Mouse (Mus musculus): Measurements from ENCODE around the gene Gm49318.

Gm49318 gene

DNA sequence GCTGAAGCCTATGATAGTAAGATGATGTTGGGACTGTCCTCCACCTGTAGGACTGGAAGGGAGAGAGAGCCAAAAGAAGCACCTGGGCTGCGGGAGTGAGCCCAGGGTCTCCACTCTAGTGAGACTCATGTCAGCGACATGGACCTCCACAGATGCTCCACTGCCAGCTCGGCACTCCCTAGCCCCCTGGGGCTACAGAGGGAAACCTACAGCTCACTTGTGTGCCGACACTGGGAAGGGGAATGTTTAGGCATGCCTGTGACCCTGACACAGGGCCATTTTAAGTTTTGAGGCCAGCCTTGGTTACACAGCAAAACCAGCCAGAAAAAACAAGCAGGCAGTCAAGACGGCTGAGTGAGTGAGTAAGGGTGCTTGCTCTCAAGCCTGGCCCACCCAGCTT is 3.9 kb downstream of the Gm49318 start:
- no peak for DNase-seq

DNA sequence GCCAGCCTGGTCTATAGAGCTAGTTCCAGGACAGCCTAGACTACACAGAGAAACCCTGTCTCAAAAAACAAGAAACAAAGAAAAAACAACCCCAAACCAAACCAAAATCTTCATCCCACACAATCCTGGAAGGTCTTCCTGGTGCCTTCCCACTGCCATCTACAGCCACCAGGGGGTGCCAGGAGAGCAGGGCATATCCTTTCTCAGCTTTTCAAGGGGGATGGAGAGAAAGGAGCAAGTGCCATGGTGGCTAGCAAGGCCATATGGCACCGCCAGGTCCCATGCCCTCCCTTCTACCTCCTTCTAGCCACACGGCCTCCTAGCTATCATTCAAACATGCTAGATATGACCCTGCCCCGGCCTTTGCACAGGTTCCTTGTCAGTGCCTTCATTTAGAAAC is 4.6 kb downstream of the Gm49318 start:
- peak; percentile 76 for DNase-seq

DNA sequence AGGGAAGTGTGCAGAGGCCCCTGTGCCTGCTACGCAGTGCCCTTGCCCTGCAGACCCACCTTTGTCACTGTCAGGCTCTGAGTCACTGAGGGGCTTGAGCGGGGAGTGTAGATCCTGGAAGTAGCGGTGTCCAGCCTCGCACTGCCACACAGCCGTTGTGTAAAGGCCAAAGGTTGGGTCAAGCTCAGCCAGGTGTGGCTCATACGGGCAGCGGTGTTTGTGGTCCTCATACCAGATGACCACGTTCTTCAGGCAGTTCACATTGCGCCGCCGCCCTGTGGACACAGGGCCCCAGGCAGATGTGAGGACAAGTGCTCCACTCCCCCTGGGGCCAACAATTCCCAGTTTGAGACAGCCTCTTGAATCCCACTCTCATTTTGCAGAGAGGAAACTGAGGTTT is 5.4 kb downstream of the Gm49318 start:
- DNase-seq = no peak

DNA sequence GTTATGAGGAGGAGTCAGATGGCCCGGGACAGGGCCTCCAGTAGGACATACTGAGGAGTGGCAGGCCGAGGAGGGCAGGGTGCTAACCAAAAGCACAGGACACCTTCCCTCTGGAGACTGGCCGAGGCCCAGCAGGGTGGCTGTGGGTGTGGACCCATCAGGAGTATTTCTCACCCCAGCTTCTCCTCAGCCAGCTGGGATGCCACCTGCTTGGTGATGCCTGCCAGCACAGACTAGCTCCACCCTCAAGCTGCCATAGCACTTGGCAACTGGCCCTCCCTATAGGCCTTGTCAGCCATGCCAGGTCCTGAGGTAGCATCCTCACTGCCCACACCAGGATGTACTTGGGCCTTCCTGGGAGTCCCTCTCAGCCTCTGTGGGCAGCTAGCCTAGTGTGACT is 6.7 kb downstream of the Gm49318 start:
- no peak for DNase-seq

DNA sequence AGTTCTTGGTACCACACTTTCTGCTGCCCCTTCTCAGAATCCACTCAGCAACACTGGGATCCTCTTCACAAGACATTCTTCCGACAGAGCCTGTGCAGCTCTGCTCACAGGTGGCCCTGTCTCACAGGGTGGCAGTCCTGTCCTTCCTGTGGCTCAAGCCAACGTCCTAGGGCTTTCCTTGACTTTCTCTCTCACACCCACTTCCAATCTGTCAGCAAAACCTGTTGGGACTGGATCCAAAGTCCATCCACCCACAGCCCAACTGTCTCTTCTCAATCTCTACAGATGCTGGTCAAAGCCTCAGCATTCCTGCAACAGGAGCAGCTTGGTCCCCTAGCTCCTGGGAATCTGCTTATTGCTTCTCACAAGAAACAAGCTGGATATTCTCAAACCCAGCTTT is 9.7 kb downstream of the Gm49318 start:
- no peak for DNase-seq

DNA sequence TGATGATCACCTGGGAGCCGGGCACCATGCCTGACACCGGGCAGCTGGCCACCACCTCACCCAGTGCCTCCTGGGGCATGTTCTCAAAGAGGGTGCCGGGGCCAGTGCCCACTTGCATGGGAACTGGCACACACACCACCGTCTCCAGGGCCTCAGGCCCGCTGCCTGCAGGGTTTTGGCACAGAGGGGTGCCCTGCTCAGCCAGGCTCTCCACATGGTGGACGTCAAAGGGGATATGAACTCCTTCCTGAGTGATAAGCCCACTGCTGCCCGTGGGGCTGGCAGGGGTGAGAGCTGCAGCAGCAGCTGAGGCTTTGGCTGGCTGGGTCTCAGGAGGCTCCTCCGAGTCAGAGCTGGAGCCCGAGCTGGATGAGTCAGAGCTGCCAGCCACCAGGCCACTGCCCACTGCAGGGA is 13.0 kb downstream of the Gm49318 start:
- DNase-seq = no peak

DNA sequence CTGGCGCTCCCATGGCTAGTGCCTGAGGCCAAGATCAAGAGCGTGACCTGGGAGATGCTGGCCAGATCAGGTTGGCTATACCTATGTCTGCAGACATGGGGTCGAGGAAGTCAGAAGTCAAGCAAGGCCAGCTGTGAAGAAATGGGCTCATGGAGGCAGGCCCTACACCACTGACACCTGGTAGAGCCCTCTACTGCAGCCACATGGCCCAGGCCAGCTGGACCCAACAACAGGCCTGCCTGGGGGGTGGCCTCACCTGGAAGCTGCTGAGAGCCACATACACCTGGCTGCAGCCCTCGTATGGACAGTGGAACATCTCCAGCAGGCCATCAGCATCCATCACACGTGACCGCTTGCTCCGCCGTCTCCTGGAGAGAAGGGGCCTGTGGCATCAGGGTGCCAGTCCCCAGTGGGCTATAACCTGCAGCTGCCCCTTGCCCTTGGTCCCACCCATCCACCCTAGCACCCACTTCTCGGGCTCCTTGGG is 14.0 kb downstream of the Gm49318 start:
- no peak for DNase-seq

DNA sequence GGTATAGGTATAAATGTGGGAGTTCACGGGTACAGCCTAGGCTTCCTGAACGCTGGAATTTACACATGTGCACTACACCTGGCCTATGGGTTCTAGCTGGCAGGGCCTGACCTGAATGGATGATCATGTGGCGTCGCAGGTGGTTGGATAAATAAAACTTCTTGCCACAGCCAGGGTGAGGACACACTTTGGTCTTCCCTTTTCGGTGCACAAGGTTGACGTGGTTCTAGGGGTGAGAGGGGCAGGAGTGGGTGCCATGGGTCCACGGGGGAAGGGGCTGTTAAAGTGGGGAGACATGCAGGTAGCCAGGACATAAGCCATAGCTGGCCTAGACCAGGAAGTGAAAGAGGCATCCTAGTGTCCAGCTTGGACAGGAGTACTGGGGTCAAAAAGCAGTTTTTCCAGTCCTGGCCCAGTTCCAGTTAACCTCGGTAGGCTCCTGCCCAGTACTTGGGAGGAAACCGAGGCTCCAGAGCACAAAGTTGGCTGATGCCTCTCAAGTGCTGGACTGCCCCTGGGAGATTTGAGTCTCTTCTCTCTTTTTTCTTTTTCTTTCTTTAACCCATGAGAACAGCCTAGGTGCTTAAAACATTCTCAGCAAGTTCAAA is 14.7 kb downstream of the Gm49318 start:
- DNase-seq = no peak

DNA sequence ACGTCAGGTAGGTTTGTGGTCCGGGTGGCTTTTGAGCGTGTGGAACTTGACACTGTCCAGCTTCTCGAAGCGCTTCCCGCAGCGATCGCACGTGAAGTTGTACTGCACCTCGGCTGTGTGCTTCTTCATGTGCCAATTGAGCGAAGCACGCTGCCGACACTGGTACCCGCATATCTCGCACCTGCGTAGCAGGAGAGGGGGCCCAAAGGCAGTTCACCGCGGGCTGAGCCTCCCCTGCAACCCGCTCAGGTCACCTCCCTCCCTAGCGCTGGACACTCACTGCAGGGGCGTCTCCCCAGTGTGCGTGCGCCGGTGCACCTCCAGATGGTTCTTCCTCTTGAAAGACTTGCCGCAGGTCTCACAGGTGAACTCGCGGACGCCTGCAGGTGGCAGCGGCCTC is 15.3 kb downstream of the Gm49318 start:
- no peak for DNase-seq

DNA sequence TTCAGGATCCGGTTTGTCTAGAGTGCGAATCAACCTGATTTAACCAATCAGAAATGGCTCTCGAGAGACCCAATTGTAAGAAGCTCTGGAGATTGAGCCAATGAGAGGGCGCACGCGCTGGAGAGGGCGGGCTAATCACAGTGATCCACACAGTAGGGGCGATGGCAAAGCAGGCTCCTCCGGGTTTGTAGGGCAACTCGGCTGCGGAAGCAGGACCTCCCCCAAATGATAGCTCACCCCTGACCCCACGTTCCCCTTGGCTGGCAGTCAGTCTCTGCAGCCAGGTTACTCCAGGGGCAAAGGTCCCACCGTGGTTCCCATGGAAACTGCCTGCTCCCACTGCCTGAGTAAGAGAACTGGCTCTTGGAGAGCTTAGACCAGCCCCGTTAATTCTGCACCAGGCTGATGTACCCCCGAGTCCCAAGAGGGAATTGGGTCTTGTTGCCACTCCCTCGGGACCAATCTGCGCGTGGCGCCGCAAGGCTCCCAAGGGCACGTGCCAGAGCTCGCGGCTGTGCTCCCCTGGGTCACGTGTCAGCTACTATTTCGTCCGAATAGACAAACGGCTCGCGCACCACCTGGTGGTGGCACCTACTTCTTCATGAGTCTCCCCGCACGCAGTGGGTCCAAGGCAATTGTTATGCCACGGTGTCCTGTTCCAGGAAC is 16.5 kb downstream of the Gm49318 start:
- peak; percentile 71 for DNase-seq

DNA sequence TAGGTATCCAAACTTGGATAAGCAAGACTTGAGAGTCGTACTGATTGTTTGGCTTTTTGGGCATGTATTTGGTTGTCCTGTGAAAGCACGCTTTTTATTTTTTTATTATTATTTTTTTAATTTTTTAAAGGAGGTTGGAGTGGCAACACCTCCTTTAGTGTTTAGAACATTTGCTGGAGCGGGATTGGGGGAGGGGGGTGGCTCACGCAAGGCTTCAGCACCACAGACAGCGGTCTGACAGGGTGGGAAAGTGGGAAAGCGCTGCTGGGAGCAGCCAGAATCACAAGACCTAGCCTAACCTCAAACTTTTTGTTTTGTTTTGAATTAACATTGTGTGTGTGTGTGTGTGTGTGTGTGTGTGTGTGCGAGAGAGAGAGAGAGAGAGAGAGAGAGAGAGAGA is 17.4 kb downstream of the Gm49318 start:
- no peak for DNase-seq

DNA sequence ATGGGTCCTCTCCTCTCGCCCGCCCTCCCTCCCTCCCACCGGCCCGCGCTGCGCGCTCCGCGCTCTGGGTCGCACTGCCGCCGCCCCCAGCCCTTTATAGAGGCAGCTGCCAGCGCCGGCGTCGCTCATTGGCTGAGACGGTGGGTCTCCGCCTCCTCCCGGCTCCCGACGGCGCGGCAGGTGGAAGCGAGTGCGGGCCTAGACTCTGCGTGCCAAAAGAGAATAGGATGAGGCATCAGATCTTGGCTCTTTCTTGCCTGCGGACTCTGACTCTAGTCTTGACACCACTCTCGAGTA is 19.2 kb downstream of the Gm49318 start, which contains the start of gene Elavl3:
Gene Elavl3 (minus strand): TSS at position 66 of the 297 bp plus-strand sequence.
- no peak for DNase-seq

DNA sequence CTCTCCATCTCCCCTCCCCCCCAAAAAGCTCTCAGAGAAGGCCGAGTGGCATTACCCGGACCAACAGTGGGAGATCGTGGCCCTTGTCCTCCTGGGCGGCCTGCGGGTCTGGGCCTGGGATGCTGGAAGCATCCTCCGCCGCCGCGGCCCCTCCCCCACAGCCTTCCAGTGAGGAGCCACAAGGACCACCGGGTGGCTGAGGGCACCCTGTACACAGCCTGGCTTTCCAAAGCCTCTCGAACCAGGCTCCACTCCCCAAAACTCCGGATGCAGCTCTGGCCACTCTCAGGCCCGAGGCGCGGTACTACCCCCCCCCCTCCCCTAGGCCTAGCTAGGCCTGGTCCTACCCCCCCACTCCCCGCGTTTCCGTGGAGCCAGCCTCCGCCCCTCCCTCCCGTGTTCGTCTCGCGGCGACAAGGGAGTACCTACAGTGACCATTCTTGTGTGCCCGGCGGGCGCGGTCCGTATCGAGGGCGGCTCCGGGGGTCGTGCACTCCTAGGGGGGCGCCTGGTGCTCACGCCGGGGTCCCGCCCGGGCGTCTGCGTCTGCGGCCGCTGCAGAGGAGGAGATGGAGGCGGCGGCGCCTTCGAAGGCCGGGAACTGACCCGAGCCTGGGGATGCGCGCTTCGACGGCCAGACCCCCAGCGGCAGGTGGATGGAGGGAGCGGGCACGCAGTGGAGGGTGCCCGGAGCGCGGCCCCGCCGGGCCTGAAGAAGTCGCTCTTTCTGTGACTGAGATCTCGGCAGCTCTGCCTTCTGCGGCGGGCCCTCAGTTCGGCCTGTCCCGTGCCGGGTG is 19.7 kb downstream of the Gm49318 start:
- no peak for DNase-seq

DNA sequence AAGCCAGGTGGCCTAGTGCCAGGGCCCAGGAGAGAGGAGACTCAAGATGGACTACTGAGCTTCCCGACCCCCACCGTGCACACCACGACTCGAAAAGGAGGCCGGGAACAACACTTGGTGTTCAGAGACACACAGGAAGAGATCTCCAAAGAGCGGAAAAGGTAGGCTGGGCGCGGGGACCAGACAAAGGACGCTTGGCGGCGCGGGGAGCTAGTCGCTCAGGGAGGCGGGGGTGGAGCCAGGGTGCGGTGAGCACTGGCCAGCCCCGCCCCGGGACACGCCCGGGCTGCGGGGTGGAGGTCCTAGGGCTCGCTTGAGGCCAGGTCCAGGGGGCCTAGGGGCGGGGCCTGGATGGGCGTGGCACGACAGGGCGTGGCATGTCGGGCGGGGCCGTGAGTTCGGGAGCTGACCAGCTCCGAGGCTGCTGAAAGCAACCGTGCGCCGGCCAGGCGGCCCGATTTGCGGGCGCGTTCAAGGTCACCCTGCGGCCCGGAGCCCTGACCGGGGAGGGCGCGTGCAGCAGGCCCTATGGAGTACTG is 20.6 kb downstream of the Gm49318 start:
- DNase-seq = peak; percentile 32

DNA sequence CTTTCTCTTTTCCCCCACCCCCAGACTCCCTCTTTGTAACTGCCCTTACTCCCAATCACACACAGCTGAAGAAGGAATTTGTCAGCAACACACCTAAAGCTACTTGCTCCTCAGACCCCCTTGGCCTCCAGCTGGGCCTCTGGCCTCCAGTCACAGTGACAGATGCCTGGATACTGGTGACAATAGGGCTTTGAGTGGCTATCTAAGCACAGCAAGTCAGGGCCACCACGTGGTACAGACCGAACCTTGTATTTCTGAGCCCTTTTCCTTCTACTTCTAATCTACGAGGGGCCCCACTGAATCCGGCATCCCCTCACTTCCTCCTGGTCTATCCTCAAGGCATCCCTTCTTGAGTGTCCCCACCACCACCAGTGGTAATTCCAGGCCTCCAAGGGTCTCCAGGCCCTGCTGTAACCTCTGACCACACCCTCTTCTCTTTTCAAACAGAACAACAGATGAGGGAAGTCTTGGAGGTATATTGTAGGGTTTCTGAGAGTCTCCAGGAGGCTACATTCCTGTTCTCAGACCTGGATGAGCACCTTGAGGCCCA is 21.3 kb downstream of the Gm49318 start:
- DNase-seq = no peak

DNA sequence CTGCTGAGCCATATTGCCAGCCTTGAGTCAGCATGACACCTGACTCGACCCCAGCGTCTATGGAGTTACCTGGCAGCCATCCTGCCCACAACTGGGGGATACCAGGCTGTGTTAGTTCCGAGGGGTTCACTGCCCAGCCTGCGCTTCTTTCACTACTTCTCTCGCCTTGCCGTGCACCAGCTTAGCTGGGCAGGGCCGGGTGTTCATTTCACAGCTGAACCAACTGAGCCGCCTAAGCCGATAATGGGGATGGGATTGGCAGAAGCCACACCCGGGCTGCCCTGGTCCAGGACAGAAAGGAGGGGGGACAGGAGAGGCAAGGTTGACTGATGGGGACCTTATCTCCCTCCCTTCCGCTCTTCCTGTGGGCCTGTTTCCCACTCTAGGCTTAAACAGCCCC is 21.7 kb downstream of the Gm49318 start:
- no peak for DNase-seq

DNA sequence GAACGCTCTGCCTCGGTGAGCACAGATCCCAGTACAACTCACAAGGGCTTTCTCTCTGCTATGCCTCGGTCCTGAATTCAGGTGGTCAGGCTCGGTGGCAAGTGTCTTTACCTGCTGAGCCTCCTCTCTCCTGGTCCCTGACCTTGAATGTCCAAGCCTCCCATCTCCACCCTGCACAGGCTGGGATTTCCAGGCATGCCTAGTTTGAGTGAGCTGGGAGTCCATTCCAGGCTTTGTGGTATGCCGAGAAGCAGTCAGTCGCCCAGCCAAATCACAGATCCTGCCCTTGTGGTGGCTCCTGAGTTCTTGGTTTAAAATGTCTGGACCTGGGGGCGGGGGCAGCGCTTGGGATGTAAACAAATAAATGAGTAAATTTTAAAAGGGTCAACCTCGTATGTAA is 23.7 kb downstream of the Gm49318 start:
- no peak for DNase-seq

DNA sequence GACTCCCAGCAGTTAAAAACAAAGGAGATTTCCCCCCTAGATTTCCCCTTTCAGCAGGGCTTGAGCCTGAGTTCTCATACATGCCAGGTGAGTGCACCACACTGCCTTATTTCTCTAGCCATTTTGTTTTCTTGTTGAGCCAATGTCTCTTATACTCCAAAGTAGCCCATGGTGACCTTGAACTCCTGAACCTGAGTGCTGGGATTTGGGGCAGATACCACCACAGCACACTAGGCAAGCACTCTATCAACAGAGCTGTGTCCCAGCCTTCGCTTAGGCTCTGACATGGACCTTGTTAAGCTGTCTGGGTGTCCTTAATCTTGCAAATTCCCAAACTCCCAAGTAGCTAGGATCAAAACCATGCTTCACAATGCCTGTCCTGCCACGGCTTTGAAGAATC is 29.2 kb downstream of the Gm49318 start:
- DNase-seq = no peak

DNA sequence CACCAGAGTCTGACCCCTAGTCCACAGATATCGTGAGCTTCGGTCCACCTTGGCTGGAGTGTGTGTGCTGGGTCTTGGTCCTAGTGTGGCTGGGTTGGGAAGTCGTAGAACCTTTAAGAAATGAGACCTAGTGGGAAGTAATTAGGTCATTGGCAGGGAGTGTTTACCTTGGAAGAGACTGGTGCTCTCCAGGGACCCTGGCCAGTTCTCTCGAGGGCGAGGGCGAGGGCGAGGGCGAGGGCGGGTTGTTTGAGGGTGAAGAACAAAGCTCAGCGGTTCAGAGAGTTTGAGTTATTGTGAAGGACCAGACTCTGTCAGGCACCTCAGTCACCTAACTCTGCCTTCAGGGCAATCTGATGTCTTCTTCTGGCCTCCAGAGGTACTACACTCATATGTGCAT is 33.2 kb downstream of the Gm49318 start:
- no peak for DNase-seq

DNA sequence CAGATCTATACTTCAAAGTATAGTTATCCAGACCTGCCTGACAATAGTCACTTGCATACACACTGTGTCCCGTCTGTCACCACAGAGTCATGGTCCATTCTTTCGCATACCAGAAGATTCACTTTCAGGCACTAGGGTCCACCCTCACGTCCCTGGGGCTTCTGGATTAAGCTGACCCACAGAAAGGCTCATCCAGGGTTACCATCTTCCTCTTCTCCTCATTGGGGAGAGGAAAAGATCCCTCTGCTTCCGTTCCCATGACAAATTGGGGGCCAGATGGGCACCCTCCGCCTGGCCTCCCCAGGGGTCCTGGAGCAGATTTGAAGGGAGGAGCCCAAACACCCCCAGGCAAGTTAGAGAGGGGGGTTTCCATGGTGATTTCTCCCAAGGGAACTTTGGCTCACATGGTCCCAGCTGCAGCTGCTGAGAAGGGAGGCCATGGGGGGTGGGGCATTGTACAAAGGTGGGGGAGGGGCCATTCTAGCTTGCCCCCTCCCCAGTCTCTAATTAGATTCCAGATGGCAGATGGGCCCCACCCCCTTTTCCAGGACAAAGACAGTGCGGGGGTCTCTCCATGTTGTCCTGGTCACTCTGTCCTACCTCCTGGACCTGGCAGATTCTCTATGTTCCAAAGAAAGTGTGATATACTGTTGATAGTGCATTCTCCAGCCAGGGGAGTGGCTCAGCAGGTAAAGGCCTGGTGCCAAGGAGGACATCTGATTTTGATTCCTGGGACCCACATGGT is 35.6 kb downstream of the Gm49318 start:
- DNase-seq = no peak

DNA sequence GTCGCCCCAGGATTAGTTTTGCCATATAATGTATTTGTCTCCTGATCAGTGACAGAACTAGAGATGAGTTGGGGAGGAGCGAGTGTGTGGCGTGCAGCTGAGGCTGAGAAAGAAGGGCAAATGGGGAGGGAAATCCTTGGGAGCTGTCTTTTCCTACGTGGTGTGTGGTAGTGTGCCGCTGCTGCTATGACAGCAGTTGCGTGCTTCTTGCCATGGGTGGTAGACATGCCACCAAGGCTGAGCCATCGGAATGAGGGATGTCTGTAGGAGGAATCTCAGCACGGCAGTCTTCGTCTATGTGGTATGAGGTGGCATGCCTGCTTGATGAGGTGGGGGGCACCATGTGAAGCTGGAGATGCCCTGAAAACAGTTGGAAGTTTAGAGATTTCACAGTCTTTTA is 40.7 kb downstream of the Gm49318 start:
- no peak for DNase-seq

DNA sequence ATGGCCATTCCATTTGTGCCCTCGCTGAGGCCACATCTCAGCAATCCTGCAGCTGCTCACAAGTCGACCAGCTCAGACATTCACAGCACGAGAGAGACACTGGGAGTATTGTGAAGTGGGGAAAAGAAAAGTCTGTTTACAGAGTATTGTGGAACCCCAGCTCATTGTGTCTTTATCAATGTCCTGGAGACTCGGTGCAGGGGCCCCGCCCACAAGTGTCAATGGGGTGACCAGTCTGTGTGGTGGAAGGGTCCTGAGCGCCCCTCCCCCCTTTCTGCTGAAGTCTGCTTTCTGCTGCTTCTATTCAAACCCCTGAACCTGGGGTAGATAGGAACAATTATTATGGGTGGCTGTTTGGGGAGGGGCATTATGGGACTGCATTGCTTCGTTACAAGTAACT is 42.6 kb downstream of the Gm49318 start:
- DNase-seq = no peak

DNA sequence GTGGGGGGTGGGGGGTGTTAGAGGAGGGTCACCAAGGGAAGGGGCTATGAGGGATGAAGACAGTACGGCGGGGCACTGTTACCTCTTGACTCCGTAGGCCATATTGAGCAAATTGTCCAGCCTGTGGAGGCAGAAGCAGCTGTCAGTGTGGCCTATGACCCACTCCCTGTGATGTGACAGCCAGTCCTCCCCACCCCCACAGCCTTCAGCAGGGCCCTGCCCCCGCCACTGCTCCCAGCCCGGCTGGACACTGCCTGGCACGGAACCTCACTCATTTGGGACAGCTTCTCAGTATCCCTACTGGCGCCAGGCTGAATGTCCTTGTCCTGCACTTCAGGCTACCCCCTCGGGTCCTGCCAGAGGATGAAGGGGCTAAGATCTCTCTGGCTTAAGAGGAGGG is 46.5 kb downstream of the Gm49318 start:
- peak; percentile 29 for DNase-seq

All from lung, postnatal 14 days (tissue).